Mouse (Mus musculus) MEL (cell line): Measurements from ENCODE around the gene Sidt2.

Source experiments
- CTCF ChIP-seq, 3 experiments: IDR thresholded peaks in 2 of 3; conservative IDR thresholded peaks in 1 of 3; 2 replicates each; pipeline ENCODE4 v1.5.1; 2011 to 2012; ENCODE audit warnings: low read length in 3 of 3, low read depth in 2 of 3, mild to moderate bottlenecking in 2 of 3, improper control_type of control experiment in 1 of 3, inconsistent platforms in 1 of 3, mixed read lengths in 1 of 3, moderate library complexity in 1 of 3; ENCODE audit not compliant: control insufficient read depth in 1 of 3, insufficient read depth in 1 of 3, poor library complexity in 1 of 3, severe bottlenecking in 1 of 3
- EP300 ChIP-seq, 2 experiments: IDR thresholded peaks; 2 replicates each; pipeline ENCODE4 v1.6.1; 2011; ENCODE audit warnings: improper control_type of control experiment in 2 of 2, low read length in 2 of 2, low read depth in 1 of 2, mild to moderate bottlenecking in 1 of 2
- GABPA ChIP-seq: IDR thresholded peaks from 2 replicates; pipeline ENCODE4 v1.6.1; 2012; ENCODE audit warnings: low read depth, mild to moderate bottlenecking, inconsistent platforms, low read length, improper control_type of control experiment, moderate library complexity
- NRF1 ChIP-seq: IDR thresholded peaks from 2 replicates; pipeline ENCODE4 v1.6.1; 2014; ENCODE audit warnings: low read depth, mild to moderate bottlenecking, inconsistent platforms, low read length, improper control_type of control experiment, moderate library complexity; ENCODE audit not compliant: poor library complexity, insufficient read depth, severe bottlenecking
- POLR2A ChIP-seq, 2 experiments: IDR thresholded peaks; 2 replicates each; pipeline ENCODE4 v1.6.1; 2011 to 2012; ENCODE audit warnings: low read length in 2 of 2, mild to moderate bottlenecking in 2 of 2, control low read depth in 1 of 2, improper control_type of control experiment in 1 of 2, low read depth in 1 of 2, moderate library complexity in 1 of 2; ENCODE audit not compliant: control insufficient read depth in 1 of 2, insufficient read depth in 1 of 2, poor library complexity in 1 of 2
- USF2 ChIP-seq, 2 experiments: IDR thresholded peaks; 2 replicates each; pipeline ENCODE4 v1.6.1; 2011 to 2012; ENCODE audit warnings: improper control_type of control experiment in 2 of 2, low read length in 2 of 2, borderline replicate concordance in 1 of 2, inconsistent platforms in 1 of 2, low read depth in 1 of 2, mild to moderate bottlenecking in 1 of 2; ENCODE audit not compliant: insufficient read depth in 1 of 2
- ZMIZ1 ChIP-seq: IDR thresholded peaks from 2 replicates; pipeline ENCODE4 v1.6.1; 2012; ENCODE audit warnings: low read depth, mild to moderate bottlenecking, inconsistent platforms, low read length, improper control_type of control experiment, moderate library complexity

GRCm38 (mm10) chr9:45941329-45941888, 13.6 kb downstream of the Sidt2 start:
- TF ChIP-seq ZMIZ1 (no peak), GABPA (no peak), EP300 (IDR thresholded peaks at IDR 0.05; ENCODE audit: low read depth in 1 of 2, low read length in 2 of 2) (no peak), CTCF (IDR thresholded peaks at IDR 0.05 in 2 of 3, conservative IDR thresholded peaks at IDR 0.05 in 1 of 3; ENCODE audit: control insufficient read depth in 1 of 3, insufficient read depth in 1 of 3, low read depth in 2 of 3, low read length in 3 of 3, poor library complexity in 1 of 3, severe bottlenecking in 1 of 3) (peak in 2 of 3 experiments; percentile 26 to 33; a peak in 4 of 6 replicates), USF2 (IDR thresholded peaks at IDR 0.05; ENCODE audit: borderline replicate concordance in 1 of 2, insufficient read depth in 1 of 2, low read depth in 1 of 2, low read length in 2 of 2) (no peak), NRF1 (no peak), POLR2A (IDR thresholded peaks at IDR 0.05; ENCODE audit: control insufficient read depth in 1 of 2, insufficient read depth in 1 of 2, low read depth in 1 of 2, low read length in 2 of 2, poor library complexity in 1 of 2) (no peak)
